Mouse (Mus musculus) midbrain, embryonic 16.5 days (tissue): ENCODE results near the gene Ppm1a. TPM values are rescaled to one million over a fixed set of nuclear protein-coding genes. Genes with fewer than 3 reads are reported as not detected.

Experiments used
- ATAC-seq: fragments of 200-750 bp; cut with Nextera tagmentation; 2 replicates; pipeline ENCODE4 v1.8.0; 2017; ENCODE audit warnings: moderate TSS enrichment
- H3K27ac ChIP-seq: fragments of 300-500 bp; sonication (generic); 2 replicates; pipeline ENCODE4 v1.5.1; 2014; ENCODE audit warnings: mild to moderate bottlenecking, low read length, mixed read lengths
- H3K27me3 ChIP-seq: fragments of 300-500 bp; sonication (generic); 2 replicates; pipeline ENCODE4 v1.6.1; 2014; ENCODE audit warnings: low read depth, low read length, mixed read lengths; ENCODE audit not compliant: control insufficient read depth, insufficient read depth
- H3K36me3 ChIP-seq: fragments of 300-500 bp; sonication (generic); 2 replicates; pipeline ENCODE4 v1.6.1; 2014; ENCODE audit warnings: mild to moderate bottlenecking, low read length, moderate library complexity, mixed read lengths; ENCODE audit not compliant: control insufficient read depth, insufficient read depth
- H3K4me1 ChIP-seq: fragments of 300-500 bp; sonication (generic); 2 replicates; pipeline ENCODE4 v1.6.1; 2014; ENCODE audit warnings: mild to moderate bottlenecking, low read length, mixed read lengths; ENCODE audit not compliant: control insufficient read depth, insufficient read depth
- H3K4me2 ChIP-seq: fragments of 300-500 bp; sonication (generic); 2 replicates; pipeline ENCODE4 v1.6.1; 2014; ENCODE audit warnings: mild to moderate bottlenecking, low read length, mixed read lengths
- H3K4me3 ChIP-seq: fragments of 300-500 bp; sonication (generic); 2 replicates; pipeline ENCODE4 v1.5.1; 2014; ENCODE audit warnings: low read depth, mild to moderate bottlenecking, low read length, moderate library complexity, mixed read lengths
- H3K9ac ChIP-seq: fragments of 300-500 bp; sonication (generic); 2 replicates; pipeline ENCODE4 v1.6.1; 2014; ENCODE audit warnings: low read depth, low read length, mixed read lengths
- H3K9me3 ChIP-seq: fragments of 300-500 bp; sonication (generic); replicated peaks from 2 replicates; pipeline ENCODE4 v1.6.1; 2014; ENCODE audit warnings: mild to moderate bottlenecking, low read length, mixed read lengths; ENCODE audit not compliant: control insufficient read depth, poor library complexity, severe bottlenecking
- WGBS: fragments of 180-500 bp; shearing (Covaris S2); extraction: QIAGEN DNeasy Blood & Tissue Kit; methylation state at CpG from one replicate; pipeline ENCODE4 v1.1.7; 2014; 5-methylcytosine and 5-hydroxymethylcytosine counted together
- polyA plus RNA-seq: library from polyadenylated mRNA; unstranded; fragments of >200 nt; fragmentation: Nextera tagmentation; extraction: Ambion mirVana; gene quantifications from 2 replicates; pipeline ENCODE4 v1.2.1, GENCODE M21; 2015

The Ppm1a gene
- polyA plus RNA-seq, result 52.3 and 55.9 TPM in 2 replicates

DNA sequence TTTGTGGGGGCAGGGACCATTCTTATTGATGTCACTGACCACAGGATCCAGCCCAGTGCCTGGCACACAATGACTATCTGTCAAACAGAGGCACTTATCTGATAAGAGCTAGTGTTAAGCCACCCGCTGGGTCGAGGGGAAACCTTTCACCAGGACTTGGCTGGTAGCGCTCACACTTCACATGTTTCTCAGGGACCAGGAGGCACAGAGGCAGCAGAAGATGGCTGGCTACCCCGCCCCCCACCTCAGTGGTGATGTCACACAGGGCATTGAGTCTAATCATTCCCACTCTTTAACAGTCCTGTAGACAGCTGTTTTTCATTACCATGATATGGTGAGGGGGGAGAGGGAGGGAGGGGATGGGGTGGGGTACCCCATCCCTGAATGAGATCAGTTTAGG, at the start of gene Ppm1a:
TSS of gene Ppm1a (plus strand) at position 370 of the 400 bp plus-strand sequence.
- no peak within 1 kb of the TSS for H3K9ac ChIP-seq
- H3K4me1 ChIP-seq, result peaks cover 3% of the 10 kb centered on the region; the same call in 1 of the 2 replicates
- no peak for ATAC-seq
- no peak within 1 kb of the TSS for H3K27ac ChIP-seq
- H3K4me3 ChIP-seq, result no peak within 1 kb of the TSS
- H3K4me2 ChIP-seq, result no peak within 1 kb of the TSS
- no peaks in the 10 kb centered on the region for H3K9me3 ChIP-seq
- no peaks in the 10 kb centered on the region for H3K36me3 ChIP-seq
- 13% methylated on average over 4 of the region's 4 CpGs for WGBS
- H3K27me3 ChIP-seq, result no peaks in the 10 kb centered on the region

DNA sequence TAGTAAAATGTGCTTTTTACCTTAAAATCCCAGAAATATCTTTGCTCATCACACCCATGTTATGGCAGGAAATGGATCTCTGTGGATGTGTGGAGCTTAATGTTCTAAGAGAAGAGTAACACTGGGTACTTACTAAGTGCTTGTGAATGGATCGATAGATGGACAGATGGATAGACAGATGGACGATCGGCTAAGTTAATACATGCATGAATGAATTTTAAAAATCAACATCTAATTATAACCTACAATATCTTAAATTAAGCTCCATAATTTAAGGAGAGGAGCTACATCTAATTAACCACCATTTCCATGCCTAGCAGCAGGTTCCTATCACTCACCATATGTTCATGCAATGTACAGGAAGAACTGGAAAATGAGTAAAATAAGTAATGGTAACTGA, 47.3 kb upstream of the Ppm1a start:
- Histone ChIP-seq H3K4me2 (no peak overlapping the region), H3K27me3 (no peaks in the 10 kb centered on the region), H3K4me3 (no peak overlapping the region), H3K27ac (no peak overlapping the region), H3K4me1 (no peaks in the 10 kb centered on the region), H3K9me3 (no peaks in the 10 kb centered on the region), H3K36me3 (no peaks in the 10 kb centered on the region), H3K9ac (no peak overlapping the region)
- ATAC-seq, result no peak
- WGBS, result 91% methylated on average over 3 of the region's 3 CpGs

DNA sequence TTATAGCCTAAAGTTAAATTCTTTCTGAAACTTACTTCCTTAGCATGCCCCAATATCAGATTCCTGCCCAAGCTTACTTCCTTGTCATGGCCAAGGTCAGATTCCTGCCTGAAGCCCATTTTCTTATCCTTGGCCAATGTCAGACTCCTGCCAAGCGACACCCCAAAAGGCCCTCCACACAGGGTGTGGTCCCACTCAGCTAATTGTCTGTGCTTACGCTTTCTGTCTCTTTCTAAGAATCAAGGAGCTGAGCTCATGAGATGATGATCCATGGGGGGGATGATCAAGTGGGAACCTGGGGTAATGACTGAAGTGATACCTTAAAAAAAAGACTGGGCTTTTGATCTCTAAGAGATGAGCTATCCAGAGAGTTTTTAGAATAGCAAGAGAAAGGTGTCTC, 42.4 kb upstream of the Ppm1a start:
- no peak overlapping the region for H3K27ac ChIP-seq
- no peak overlapping the region for H3K4me2 ChIP-seq
- 90% methylated on average over 2 of the region's 2 CpGs for WGBS
- H3K4me1 ChIP-seq, result no peaks in the 10 kb centered on the region
- no peaks in the 10 kb centered on the region for H3K9me3 ChIP-seq
- H3K36me3 ChIP-seq, result no peaks in the 10 kb centered on the region
- no peak overlapping the region for H3K9ac ChIP-seq
- H3K27me3 ChIP-seq, result no peaks in the 10 kb centered on the region
- no peak for ATAC-seq
- no peak overlapping the region for H3K4me3 ChIP-seq

DNA sequence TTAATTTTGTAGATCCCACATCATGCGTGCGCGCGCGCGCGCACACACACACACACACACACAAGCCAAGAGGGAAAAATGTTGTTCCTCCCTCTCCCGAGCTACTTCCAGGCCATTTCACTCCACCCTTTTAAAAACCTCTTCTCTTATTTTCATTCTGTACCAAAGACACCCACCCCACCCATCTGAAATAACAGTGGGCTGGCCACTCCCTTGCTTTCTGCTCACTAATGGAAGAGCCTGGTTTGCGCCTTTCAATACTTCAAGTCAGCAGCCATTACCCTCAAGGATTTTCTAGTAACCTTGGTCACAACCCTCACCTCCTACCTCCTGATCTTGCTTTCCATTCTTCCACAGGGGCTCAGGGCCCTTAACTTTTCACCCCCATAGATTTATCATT, 41.4 kb upstream of the Ppm1a start:
- WGBS, result 98% methylated on average over 9 of the region's 9 CpGs
- H3K9ac ChIP-seq, result no peak overlapping the region
- no peak overlapping the region for H3K27ac ChIP-seq
- no peaks in the 10 kb centered on the region for H3K36me3 ChIP-seq
- H3K27me3 ChIP-seq, result no peaks in the 10 kb centered on the region
- H3K4me3 ChIP-seq, result no peak overlapping the region
- no peaks in the 10 kb centered on the region for H3K9me3 ChIP-seq
- no peaks in the 10 kb centered on the region for H3K4me1 ChIP-seq
- no peak overlapping the region for H3K4me2 ChIP-seq
- no peak for ATAC-seq

DNA sequence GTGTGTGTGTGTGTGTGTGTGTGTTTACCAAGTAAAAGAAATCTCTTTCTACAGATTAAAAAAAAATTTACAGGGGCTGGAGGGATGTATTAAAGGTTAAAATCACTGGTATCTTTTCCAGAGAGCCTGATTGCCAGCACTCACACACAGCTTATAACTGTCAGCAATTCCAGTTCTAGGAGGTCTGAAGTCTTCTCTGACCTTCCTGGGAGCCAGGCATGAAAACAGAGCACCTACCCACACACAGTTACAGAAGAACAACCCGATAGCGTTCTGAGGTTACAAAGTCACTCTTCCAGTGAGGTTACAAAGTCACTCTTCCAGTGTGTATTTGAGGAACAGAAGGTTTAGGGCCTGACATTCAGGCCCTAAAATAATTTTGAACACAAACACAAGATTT, 38.2 kb upstream of the Ppm1a start:
- ATAC-seq, result no peak
- no peaks in the 10 kb centered on the region for H3K4me1 ChIP-seq
- WGBS, result 75% methylated on average over 2 of the region's 2 CpGs
- H3K9ac ChIP-seq, result no peak overlapping the region
- H3K27ac ChIP-seq, result no peak overlapping the region
- H3K9me3 ChIP-seq, result no peaks in the 10 kb centered on the region
- H3K36me3 ChIP-seq, result no peaks in the 10 kb centered on the region
- no peak overlapping the region for H3K4me3 ChIP-seq
- no peaks in the 10 kb centered on the region for H3K27me3 ChIP-seq
- H3K4me2 ChIP-seq, result no peak overlapping the region

DNA sequence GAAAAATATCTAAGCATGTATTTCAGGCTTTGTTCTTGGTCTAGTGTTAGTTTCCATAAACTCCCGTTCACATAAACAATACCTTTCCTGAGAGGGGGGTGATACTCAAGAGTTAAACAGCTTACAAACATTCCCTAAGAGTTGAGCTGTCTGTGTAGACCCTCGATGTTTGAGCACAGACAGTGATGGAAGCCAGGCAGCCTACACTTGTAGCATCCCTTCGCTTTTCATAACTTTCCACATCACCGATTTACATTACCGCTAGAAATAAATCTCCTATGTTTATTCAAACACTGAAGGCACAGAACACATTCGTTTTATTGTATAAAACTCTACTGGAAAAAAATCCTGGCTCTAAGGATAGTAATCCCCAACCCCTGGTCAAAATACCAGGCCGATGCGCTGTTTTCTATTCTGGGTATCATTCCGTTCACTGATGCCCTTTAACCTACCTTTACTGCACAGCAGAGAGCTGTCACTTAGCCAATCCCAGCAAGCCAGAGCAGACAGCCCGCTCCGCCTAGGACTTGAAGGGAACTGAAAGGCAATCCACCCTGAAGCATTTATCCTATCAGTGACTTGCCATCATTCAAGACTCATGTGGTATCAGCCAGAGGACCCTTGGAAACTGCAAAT, 37.7 kb upstream of the Ppm1a start:
- ATAC-seq, result no peak

DNA sequence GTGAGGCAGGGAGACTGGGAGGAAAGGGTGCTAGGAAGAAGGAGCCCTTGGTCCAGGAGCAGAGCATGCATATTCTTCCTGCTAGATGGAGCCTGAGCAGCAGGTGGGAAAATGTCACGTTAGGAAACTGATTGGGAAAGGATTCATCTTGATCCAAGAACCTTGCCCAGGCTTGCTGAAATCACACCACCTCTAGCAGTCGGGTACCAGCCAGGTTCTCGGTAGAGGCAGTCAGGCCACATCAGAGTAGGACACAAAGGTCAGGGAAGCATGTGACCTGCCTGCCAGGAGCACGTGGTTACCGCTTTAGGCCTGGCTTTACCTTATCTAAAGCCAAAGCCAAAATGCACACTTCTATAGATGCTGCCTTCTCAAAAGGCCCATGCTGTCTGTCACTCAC, 35.5 kb upstream of the Ppm1a start:
- Histone ChIP-seq H3K9me3 (no peaks in the 10 kb centered on the region), H3K4me1 (no peaks in the 10 kb centered on the region), H3K9ac (no peak overlapping the region), H3K4me3 (no peak overlapping the region), H3K36me3 (no peaks in the 10 kb centered on the region), H3K27ac (no peak overlapping the region), H3K4me2 (no peak overlapping the region), H3K27me3 (no peaks in the 10 kb centered on the region)
- ATAC-seq, result no peak
- WGBS, result 84% methylated on average over 5 of the region's 5 CpGs

More for the DNA sequence above, 37.7 kb upstream of the Ppm1a start:
- Histone ChIP-seq H3K4me1 (no peaks in the 10 kb centered on the region), H3K27me3 (no peaks in the 10 kb centered on the region), H3K4me2 (no peak overlapping the region), H3K4me3 (no peak overlapping the region), H3K9ac (no peak overlapping the region), H3K9me3 (no peaks in the 10 kb centered on the region), H3K27ac (no peak overlapping the region), H3K36me3 (no peaks in the 10 kb centered on the region)
- 81% methylated on average over 11 of the region's 11 CpGs for WGBS

DNA sequence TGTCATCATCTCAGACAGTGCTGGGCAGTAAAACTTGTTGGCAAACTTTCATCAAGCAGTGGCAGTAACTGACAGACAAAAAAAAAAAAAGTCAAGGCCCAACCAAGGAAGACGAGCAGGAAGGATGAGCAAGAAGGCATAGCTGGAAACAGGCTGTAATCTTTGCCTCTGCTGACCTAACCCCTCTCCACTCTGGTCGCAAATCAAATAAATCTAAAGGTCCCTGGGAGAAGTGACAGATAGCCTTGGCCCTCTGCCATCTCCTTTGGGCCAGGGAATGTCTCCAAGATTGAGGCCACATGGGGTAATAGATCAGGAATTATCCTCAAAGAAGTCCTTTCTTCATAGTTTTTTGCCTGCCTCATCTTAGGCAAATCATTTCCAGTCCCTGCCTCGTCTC, 33.3 kb upstream of the Ppm1a start:
- WGBS, result 65% methylated on average over 3 of the region's 3 CpGs

DNA sequence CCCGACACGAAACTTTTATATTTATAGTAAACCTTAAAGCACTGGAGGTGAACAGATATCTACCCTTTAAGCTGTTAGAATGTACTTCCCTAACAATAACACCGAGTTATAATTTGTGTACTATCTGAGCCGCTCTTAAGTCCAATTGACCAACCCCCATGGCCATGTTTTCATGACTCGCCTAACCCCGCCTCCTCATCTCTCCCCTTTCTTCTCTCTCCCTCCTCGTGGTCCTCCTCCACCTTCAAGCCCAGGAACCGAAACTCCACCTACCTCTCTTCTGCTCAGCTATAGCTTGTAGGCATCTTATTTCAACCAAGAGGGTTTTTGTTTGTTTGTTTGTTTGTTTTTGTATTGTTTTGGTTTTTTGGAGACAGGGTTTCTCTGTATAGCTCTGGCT, 30.2 kb upstream of the Ppm1a start:
- no peak overlapping the region for H3K4me3 ChIP-seq
- ATAC-seq, result no peak
- no peak overlapping the region for H3K4me2 ChIP-seq
- H3K27me3 ChIP-seq, result no peaks in the 10 kb centered on the region
- no peaks in the 10 kb centered on the region for H3K9me3 ChIP-seq
- no peak overlapping the region for H3K9ac ChIP-seq
- WGBS, result 88% methylated on average over 8 of the region's 8 CpGs
- H3K4me1 ChIP-seq, result no peaks in the 10 kb centered on the region; the same call in 1 of the 2 replicates
- no peaks in the 10 kb centered on the region for H3K36me3 ChIP-seq
- H3K27ac ChIP-seq, result no peak overlapping the region

More for the DNA sequence above, 33.3 kb upstream of the Ppm1a start:
- Histone ChIP-seq H3K27ac (no peak overlapping the region), H3K27me3 (no peaks in the 10 kb centered on the region), H3K9ac (no peak overlapping the region), H3K4me2 (no peak overlapping the region), H3K36me3 (no peaks in the 10 kb centered on the region), H3K4me1 (no peaks in the 10 kb centered on the region), H3K9me3 (no peaks in the 10 kb centered on the region), H3K4me3 (no peak overlapping the region)
- ATAC-seq, result no peak
